Mouse (Mus musculus): ENCODE results near the gene Cwf19l1. TPM values are rescaled to one million over a fixed set of nuclear protein-coding genes. Genes with fewer than 3 reads are reported as not detected.

The Cwf19l1 gene
- 39.6 TPM for polyA plus RNA-seq (2015; fragmentation: Illumina TruSeq; extraction: RNeasy Lipid Tissue Mini Kit (QIAGEN cat#74804); ENCODE audit: insufficient read depth, low replicate concordance)

GRCm38 (mm10) chr19:44135072-44135959, at the start of gene Cwf19l1:
Gene Cwf19l1 (minus strand): TSS chr19:44135876.

GRCm38 (mm10) chr19:44145702-44146567, 10.3 kb upstream of the Cwf19l1 start, which contains the start of gene Bloc1s2:
Gene Bloc1s2 (minus strand): TSS chr19:44146446.

GRCm38 (mm10) chr19:44106831-44107660, 28.6 kb downstream of the Cwf19l1 start, which contains the start of gene Chuk:
Gene Chuk (minus strand): TSS chr19:44107480.

GRCm38 (mm10) chr19:44069121-44069913, 66.4 kb downstream of the Cwf19l1 start, which contains the start of gene Erlin1:
Gene Erlin1 (minus strand): TSS chr19:44069785.

Other genes starting within 250 kb of the Cwf19l1 start
- gene Dnmbp, start 195.7 kb downstream of the Cwf19l1 start, polyA plus RNA-seq (2015; fragmentation: Illumina TruSeq; extraction: RNeasy Lipid Tissue Mini Kit (QIAGEN cat#74804); ENCODE audit: insufficient read depth, low replicate concordance): 8.8 TPM
- gene Cpn1, start 149.3 kb downstream of the Cwf19l1 start, polyA plus RNA-seq (2015; fragmentation: Illumina TruSeq; extraction: RNeasy Lipid Tissue Mini Kit (QIAGEN cat#74804); ENCODE audit: insufficient read depth, low replicate concordance): not detected
- gene Cyp2c23, start 106.7 kb downstream of the Cwf19l1 start, polyA plus RNA-seq (2015; fragmentation: Illumina TruSeq; extraction: RNeasy Lipid Tissue Mini Kit (QIAGEN cat#74804); ENCODE audit: insufficient read depth, low replicate concordance): not detected
- 38.1 TPM for gene Erlin1, start 66.1 kb downstream of the Cwf19l1 start, polyA plus RNA-seq (2015; fragmentation: Illumina TruSeq; extraction: RNeasy Lipid Tissue Mini Kit (QIAGEN cat#74804); ENCODE audit: insufficient read depth, low replicate concordance)
- 173 TPM for gene Chuk, start 28.4 kb downstream of the Cwf19l1 start, polyA plus RNA-seq (2015; fragmentation: Illumina TruSeq; extraction: RNeasy Lipid Tissue Mini Kit (QIAGEN cat#74804); ENCODE audit: insufficient read depth, low replicate concordance)
- gene Bloc1s2, start 10.6 kb upstream of the Cwf19l1 start, polyA plus RNA-seq (2015; fragmentation: Illumina TruSeq; extraction: RNeasy Lipid Tissue Mini Kit (QIAGEN cat#74804); ENCODE audit: insufficient read depth, low replicate concordance): 179 TPM
- gene Pkd2l1, start 56.6 kb upstream of the Cwf19l1 start, polyA plus RNA-seq (2015; fragmentation: Illumina TruSeq; extraction: RNeasy Lipid Tissue Mini Kit (QIAGEN cat#74804); ENCODE audit: insufficient read depth, low replicate concordance): not detected
- gene Scd3, start 67.4 kb upstream of the Cwf19l1 start, polyA plus RNA-seq (2015; fragmentation: Illumina TruSeq; extraction: RNeasy Lipid Tissue Mini Kit (QIAGEN cat#74804); ENCODE audit: insufficient read depth, low replicate concordance): not detected
- 60.4 TPM for gene Scd2, start 157.8 kb upstream of the Cwf19l1 start, polyA plus RNA-seq (2015; fragmentation: Illumina TruSeq; extraction: RNeasy Lipid Tissue Mini Kit (QIAGEN cat#74804); ENCODE audit: insufficient read depth, low replicate concordance)
- gene Scd4, start 197.2 kb upstream of the Cwf19l1 start, polyA plus RNA-seq (2015; fragmentation: Illumina TruSeq; extraction: RNeasy Lipid Tissue Mini Kit (QIAGEN cat#74804); ENCODE audit: insufficient read depth, low replicate concordance): 1.0 TPM

Measured in spleen, adult 10 weeks (tissue).